Mouse (Mus musculus): ENCODE measurements around the gene Igflr1.
A peak's percentile ranks its signal among the peaks of the same experiment; 100 is the strongest.

Gene Igflr1

GRCm38 (mm10) chr7:30613529-30614112 is 48.4 kb downstream of the Igflr1 start:
- DNase-seq (ENCODE audit: low spot score) = peak; percentile 53

GRCm38 (mm10) chr7:30614454-30614853 is 49.2 kb downstream of the Igflr1 start:
- DNase-seq (ENCODE audit: low spot score) = no peak

GRCm38 (mm10) chr7:30615049-30615760 is 50.0 kb downstream of the Igflr1 start:
- no peak for DNase-seq (ENCODE audit: low spot score)

All from layer of hippocampus, adult 11-12 months (tissue).